Mouse (Mus musculus) heart, postnatal 0 days (tissue): ENCODE data around the gene Cd200r1. TPM values are rescaled to one million over a fixed set of nuclear protein-coding genes. Genes with fewer than 3 reads are reported as not detected.
A peak's percentile ranks its signal among the peaks of the same experiment; 100 is the strongest.

ENCODE experiments used
- ATAC-seq: fragments of 200-750 bp; cut with Nextera tagmentation; 2 replicates; pipeline ENCODE4 v1.8.0; 2017; ENCODE audit warnings: low read depth, moderate number of reproducible peaks, moderate library complexity; ENCODE audit not compliant: insufficient read depth
- DNase-seq: peaks from one replicate; pipeline ENCODE4 v3.0.0-alpha.2; 2016; ENCODE audit warnings: low spot score
- H3K27ac ChIP-seq: fragments of 300-500 bp; sonication (generic); 2 replicates; pipeline ENCODE4 v1.5.1; 2014; ENCODE audit warnings: low read depth, mild to moderate bottlenecking
- H3K27me3 ChIP-seq: fragments of 300-500 bp; sonication (generic); 2 replicates; pipeline ENCODE4 v1.6.1; 2014; ENCODE audit warnings: low read length, mixed read lengths; ENCODE audit not compliant: control insufficient read depth, insufficient read depth
- H3K36me3 ChIP-seq: fragments of 300-500 bp; sonication (generic); replicated peaks from 2 replicates; pipeline ENCODE4 v1.6.1; 2014; ENCODE audit warnings: low read length, mixed read lengths; ENCODE audit not compliant: control insufficient read depth, insufficient read depth
- H3K4me1 ChIP-seq: fragments of 300-500 bp; sonication (generic); 2 replicates; pipeline ENCODE4 v1.6.1; 2014; ENCODE audit warnings: antibody characterized with exemption; ENCODE audit not compliant: control insufficient read depth, insufficient read depth
- H3K4me2 ChIP-seq: fragments of 300-500 bp; sonication (generic); 2 replicates; pipeline ENCODE4 v1.6.1; 2014; ENCODE audit warnings: low read depth, mild to moderate bottlenecking, low read length, moderate library complexity
- H3K4me3 ChIP-seq: fragments of 300-500 bp; sonication (generic); 2 replicates; pipeline ENCODE4 v1.5.1; 2014; ENCODE audit warnings: low read depth, low read length
- H3K9ac ChIP-seq: fragments of 300-500 bp; sonication (generic); replicated peaks from 2 replicates; pipeline ENCODE4 v1.6.1; 2014; ENCODE audit warnings: low read depth, low read length, mixed read lengths
- H3K9me3 ChIP-seq: fragments of 300-500 bp; sonication (generic); replicated peaks from 2 replicates; pipeline ENCODE4 v1.6.1; 2016; ENCODE audit warnings: low read length; ENCODE audit not compliant: control insufficient read depth
- CTCF ChIP-seq: IDR thresholded peaks from 2 replicates; pipeline ENCODE4 v1.5.1; 2016; ENCODE audit warnings: antibody characterized with exemption, control low read depth, low read depth
- EP300 ChIP-seq: IDR thresholded peaks from 2 replicates; pipeline ENCODE4 v1.6.1; 2016; ENCODE audit warnings: antibody characterized with exemption, low read depth
- WGBS: fragments of 180-500 bp; shearing (Covaris S2); extraction: QIAGEN DNeasy Blood & Tissue Kit; methylation state at CpG from one replicate; pipeline ENCODE4 v1.1.7; 2014; 5-methylcytosine and 5-hydroxymethylcytosine counted together
- polyA plus RNA-seq: library from polyadenylated mRNA; unstranded; fragments of >200 nt; fragmentation: Nextera tagmentation; extraction: Ambion mirVana; gene quantifications from 2 replicates; pipeline ENCODE4 v1.2.1, GENCODE M21; 2015
- total RNA-seq: library from RNA; depleted of rRNA; stranded (reverse); fragments of >200 nt; gene quantifications from 2 replicates; pipeline ENCODE4 v1.2.3, GENCODE M21; 2014; ENCODE audit warnings: low replicate concordance

Cd200r1 gene
- total and polyA plus RNA-seq, 2 experiments from 2014 or later: 0.98 to 1.6 TPM

DNA sequence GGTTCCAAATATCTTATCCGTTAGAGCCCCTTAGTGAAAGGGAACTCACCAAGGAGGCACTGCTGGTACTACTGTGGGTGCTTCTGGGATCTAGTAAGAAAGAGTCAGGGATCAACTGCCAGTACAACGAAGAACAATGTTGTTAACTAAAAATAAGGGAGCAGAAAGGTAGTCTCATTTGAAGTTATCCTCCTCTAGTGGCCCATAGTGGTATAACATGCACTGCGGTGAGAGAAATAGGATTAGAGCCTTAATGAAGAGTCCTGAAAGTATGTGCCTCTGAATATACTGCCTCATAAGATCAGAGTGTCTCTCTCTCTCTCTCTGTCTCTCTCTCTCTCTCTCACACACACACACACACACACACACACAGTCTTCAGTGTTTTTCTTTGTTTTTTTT lies 45.0 kb upstream of the Cd200r1 start:
- Histone ChIP-seq H3K36me3 (peaks cover 10% of the 10 kb centered on the region; the same call in 1 of the 2 replicates), H3K9me3 (no peaks in the 10 kb centered on the region), H3K4me3 (no peak overlapping the region), H3K27ac (no peak overlapping the region), H3K4me1 (peaks cover 13% of the 10 kb centered on the region), H3K4me2 (no peak overlapping the region), H3K9ac (no peak overlapping the region), H3K27me3 (no peaks in the 10 kb centered on the region)
- peak; percentile 31 for DNase-seq
- 83% methylated on average over 3 of the region's 3 CpGs for WGBS
- TF ChIP-seq CTCF: peak; percentile 48
- no peak for TF ChIP-seq EP300
- ATAC-seq: no peak

- Histone ChIP-seq H3K4me1 (peaks cover 13% of the 10 kb centered on the region), H3K36me3 (peaks cover 14% of the 10 kb centered on the region; the same call in 1 of the 2 replicates), H3K4me3 (no peak overlapping the region), H3K9ac (no peak overlapping the region), H3K27ac (0 out of 2 replicates have a peak overlapping the region, but pooled peaks have one; percentile 2), H3K9me3 (no peaks in the 10 kb centered on the region), H3K4me2 (no peak overlapping the region), H3K27me3 (no peaks in the 10 kb centered on the region)
- ATAC-seq (no peak), DNase-seq (peak; percentile 9)
- no peak for TF ChIP-seq CTCF
- TF ChIP-seq EP300: no peak
- 55% methylated on average over 2 of the region's 2 CpGs for WGBS
Measured at GRCm38 (mm10) chr16:44722666-44723065, 42.9 kb upstream of the Cd200r1 start.

GRCm38 (mm10) chr16:44724083-44724787 lies 41.3 kb upstream of the Cd200r1 start, which contains the start of gene Nepro:
Gene Nepro (plus strand): TSS chr16:44724301.
- Histone ChIP-seq H3K4me3 (peak within 1 kb of the TSS; percentile 71), H3K27me3 (no peaks in the 10 kb centered on the region), H3K27ac (peak within 1 kb of the TSS; percentile 93), H3K36me3 (peaks cover 23% of the 10 kb centered on the region), H3K9me3 (no peaks in the 10 kb centered on the region), H3K4me2 (peak within 1 kb of the TSS; percentile 77), H3K9ac (peak within 1 kb of the TSS; percentile 69), H3K4me1 (peaks cover 13% of the 10 kb centered on the region)
- peak; percentile 89 for DNase-seq
- no peak for TF ChIP-seq CTCF
- TF ChIP-seq EP300: peak; percentile 86
- under 1% methylated on average over 64 of the region's 64 CpGs for WGBS
- peak; percentile 98 for ATAC-seq

- H3K9me3 ChIP-seq: no peaks in the 10 kb centered on the region
- H3K9ac ChIP-seq: peak overlapping the region; percentile 69
- peak overlapping the region; percentile 71 for H3K4me3 ChIP-seq
- peak overlapping the region; percentile 77 for H3K4me2 ChIP-seq
- H3K4me1 ChIP-seq: peaks cover 13% of the 10 kb centered on the region
- no peaks in the 10 kb centered on the region for H3K27me3 ChIP-seq
- under 1% methylated on average over 14 of the region's 14 CpGs for WGBS
- peak; percentile 31; the same call in 1 of the 2 replicates for ATAC-seq
- H3K27ac ChIP-seq: peak overlapping the region; percentile 93
- peaks cover 26% of the 10 kb centered on the region for H3K36me3 ChIP-seq
- DNase-seq: peak; percentile 39
- TF ChIP-seq CTCF: no peak
- TF ChIP-seq EP300: no peak
Measured at GRCm38 (mm10) chr16:44724847-44725246, 40.7 kb upstream of the Cd200r1 start.

GRCm38 (mm10) chr16:44725286-44726223 lies 40.0 kb upstream of the Cd200r1 start:
- peak overlapping the region; percentile 93 for H3K27ac ChIP-seq
- H3K36me3 ChIP-seq: peaks cover 26% of the 10 kb centered on the region
- WGBS: 39% methylated on average over 14 of the region's 14 CpGs
- H3K4me3 ChIP-seq: peak overlapping the region; percentile 71
- H3K4me2 ChIP-seq: peak overlapping the region; percentile 77
- ATAC-seq (no peak), DNase-seq (peak; percentile 71)
- H3K9me3 ChIP-seq: no peaks in the 10 kb centered on the region
- no peaks in the 10 kb centered on the region for H3K27me3 ChIP-seq
- H3K4me1 ChIP-seq: peaks cover 13% of the 10 kb centered on the region
- H3K9ac ChIP-seq: peak overlapping the region; percentile 69; the same call in 1 of the 2 replicates
- peak; percentile 87 for TF ChIP-seq CTCF
- no peak for TF ChIP-seq EP300
